Mouse (Mus musculus): ENCODE measurements around the gene Slc25a26. TPM values are rescaled to one million over a fixed set of nuclear protein-coding genes. Genes with fewer than 3 reads are reported as not detected.
A peak's percentile ranks its signal among the peaks of the same experiment; 100 is the strongest.

Gene Slc25a26
- polyA plus RNA-seq, 1 experiment from 2014 or later: 9.8 TPM

GRCm38 (mm10) chr6:94561346-94561745 lies 61.2 kb downstream of the Slc25a26 start:
- no peaks in the 10 kb centered on the region for H3K27me3 ChIP-seq (ENCODE audit: low read depth, poor library complexity, severe bottlenecking)
- no peak for DNase-seq (ENCODE audit: low spot score)
- H3K9me3 ChIP-seq (replicated peaks): no peaks in the 10 kb centered on the region
- peaks cover 6% of the 10 kb centered on the region for H3K4me1 ChIP-seq
- no peaks in the 10 kb centered on the region for H3K36me3 ChIP-seq
- H3K27ac ChIP-seq (replicated peaks): no peak overlapping the region
- 80% methylated on average over 1 of the region's 1 CpGs for WGBS
- H3K4me3 ChIP-seq: no peak overlapping the region

- DNase-seq (ENCODE audit: low spot score): no peak
- WGBS: 62% methylated on average over 8 of the region's 8 CpGs
- Histone ChIP-seq H3K27ac (replicated peaks) (no peak overlapping the region), H3K4me1 (peaks cover 6% of the 10 kb centered on the region), H3K36me3 (no peaks in the 10 kb centered on the region), H3K4me3 (no peak overlapping the region), H3K27me3 (ENCODE audit: low read depth, poor library complexity, severe bottlenecking) (no peaks in the 10 kb centered on the region), H3K9me3 (replicated peaks) (no peaks in the 10 kb centered on the region)
These were observed 63.2 kb downstream of the Slc25a26 start for GRCm38 (mm10) chr6:94563203-94563940.

GRCm38 (mm10) chr6:94565766-94566165 lies 65.6 kb downstream of the Slc25a26 start:
- DNase-seq (ENCODE audit: low spot score): no peak
- Histone ChIP-seq H3K27me3 (ENCODE audit: low read depth, poor library complexity, severe bottlenecking) (no peaks in the 10 kb centered on the region), H3K27ac (replicated peaks) (no peak overlapping the region), H3K36me3 (no peaks in the 10 kb centered on the region), H3K4me1 (peaks cover 6% of the 10 kb centered on the region), H3K4me3 (no peak overlapping the region), H3K9me3 (replicated peaks) (no peaks in the 10 kb centered on the region)
- WGBS: 100% methylated on average over 2 of the region's 2 CpGs

GRCm38 (mm10) chr6:94568040-94568439 lies 67.9 kb downstream of the Slc25a26 start:
- DNase-seq (ENCODE audit: low spot score): no peak
- peaks cover 2% of the 10 kb centered on the region; the same call in 1 of the 2 replicates for H3K9me3 ChIP-seq (replicated peaks)
- WGBS: 90% methylated on average over 2 of the region's 2 CpGs
- no peaks in the 10 kb centered on the region for H3K36me3 ChIP-seq
- H3K27me3 ChIP-seq (ENCODE audit: low read depth, poor library complexity, severe bottlenecking): no peaks in the 10 kb centered on the region
- no peak overlapping the region for H3K27ac ChIP-seq (replicated peaks)
- peaks cover 3% of the 10 kb centered on the region for H3K4me1 ChIP-seq
- no peak overlapping the region for H3K4me3 ChIP-seq

DNA sequence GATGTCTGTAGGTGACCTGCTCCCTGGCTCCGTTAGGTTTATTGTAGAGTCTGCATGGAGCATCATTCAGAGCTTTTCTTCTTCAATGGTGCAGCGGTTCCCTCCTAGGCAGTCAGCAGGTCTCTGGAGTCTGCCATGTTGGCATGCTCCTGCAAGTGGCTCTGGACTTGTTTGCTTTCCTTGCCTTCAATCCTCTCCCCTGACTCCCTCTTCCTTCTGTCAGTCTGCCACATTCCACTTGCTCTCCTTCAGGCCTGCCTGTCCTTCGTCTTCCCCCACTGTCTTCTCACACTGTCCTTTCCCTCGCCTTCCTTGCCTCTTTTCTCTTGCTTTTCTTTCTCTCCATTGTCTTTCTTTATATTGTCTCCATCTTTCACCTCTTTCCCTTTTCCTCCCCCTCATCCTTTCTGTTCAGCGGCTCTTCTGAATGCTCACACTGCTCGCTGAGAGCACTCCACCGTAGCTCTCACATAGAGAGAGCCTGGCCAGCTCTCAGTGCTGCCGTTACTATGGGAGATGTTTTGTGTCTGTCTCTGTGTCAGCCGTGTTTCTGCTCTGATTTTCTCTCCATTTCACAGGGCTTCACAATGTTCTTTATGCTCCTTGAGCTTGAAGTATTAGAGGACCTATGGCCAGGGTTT lies 75.5 kb downstream of the Slc25a26 start:
- H3K9me3 ChIP-seq (replicated peaks): peaks cover 2% of the 10 kb centered on the region; the same call in 1 of the 2 replicates
- no peak overlapping the region for H3K4me3 ChIP-seq
- DNase-seq (ENCODE audit: low spot score): no peak
- 46% methylated on average over 9 of the region's 9 CpGs for WGBS
- H3K36me3 ChIP-seq: no peaks in the 10 kb centered on the region
- H3K4me1 ChIP-seq: peaks cover 43% of the 10 kb centered on the region
- H3K27ac ChIP-seq (replicated peaks): peak overlapping the region; percentile 85
- no peaks in the 10 kb centered on the region for H3K27me3 ChIP-seq (ENCODE audit: low read depth, poor library complexity, severe bottlenecking)

GRCm38 (mm10) chr6:94577991-94578390 lies 77.9 kb downstream of the Slc25a26 start:
- H3K27me3 ChIP-seq (ENCODE audit: low read depth, poor library complexity, severe bottlenecking): no peaks in the 10 kb centered on the region
- H3K36me3 ChIP-seq: no peaks in the 10 kb centered on the region
- DNase-seq (ENCODE audit: low spot score): peak; percentile 57
- no peak overlapping the region for H3K4me3 ChIP-seq
- H3K9me3 ChIP-seq (replicated peaks): no peaks in the 10 kb centered on the region
- H3K4me1 ChIP-seq: peaks cover 43% of the 10 kb centered on the region
- peak overlapping the region; percentile 85 for H3K27ac ChIP-seq (replicated peaks)
- 41% methylated on average over 8 of the region's 8 CpGs for WGBS

GRCm38 (mm10) chr6:94582055-94582454 lies 81.9 kb downstream of the Slc25a26 start:
- 89% methylated on average over 9 of the region's 9 CpGs for WGBS
- no peak overlapping the region for H3K4me3 ChIP-seq
- no peak for DNase-seq (ENCODE audit: low spot score)
- H3K27me3 ChIP-seq (ENCODE audit: low read depth, poor library complexity, severe bottlenecking): no peaks in the 10 kb centered on the region
- H3K36me3 ChIP-seq: no peaks in the 10 kb centered on the region
- H3K4me1 ChIP-seq: peaks cover 25% of the 10 kb centered on the region
- H3K27ac ChIP-seq (replicated peaks): no peak overlapping the region
- H3K9me3 ChIP-seq (replicated peaks): no peaks in the 10 kb centered on the region

DNA sequence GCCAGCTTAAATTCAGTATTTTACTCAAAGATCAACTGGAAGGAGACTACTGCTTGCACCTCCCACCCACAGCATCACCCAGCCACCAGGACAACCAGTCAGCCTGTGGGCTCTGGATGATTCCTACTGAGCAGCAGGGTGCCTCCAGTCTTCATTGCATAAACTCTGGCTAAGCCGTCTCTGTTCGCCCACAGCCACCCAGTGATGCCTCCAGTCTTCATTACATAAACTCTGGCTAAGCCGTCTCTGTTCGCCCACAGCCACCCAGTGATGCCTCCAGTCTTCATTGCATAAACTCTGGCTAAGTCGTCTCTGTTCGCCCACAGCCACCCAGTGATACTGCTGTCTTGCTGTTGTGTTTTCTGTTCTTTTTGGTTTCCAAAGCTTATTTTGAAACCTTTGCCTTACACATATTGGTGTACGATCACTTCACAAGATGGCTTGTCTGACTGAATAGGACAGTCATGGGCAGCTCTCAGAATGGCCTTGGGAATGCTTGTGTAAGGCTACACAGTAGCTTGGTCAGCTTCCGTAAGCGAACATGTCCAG lies 84.1 kb downstream of the Slc25a26 start:
- no peak for DNase-seq (ENCODE audit: low spot score)

DNA sequence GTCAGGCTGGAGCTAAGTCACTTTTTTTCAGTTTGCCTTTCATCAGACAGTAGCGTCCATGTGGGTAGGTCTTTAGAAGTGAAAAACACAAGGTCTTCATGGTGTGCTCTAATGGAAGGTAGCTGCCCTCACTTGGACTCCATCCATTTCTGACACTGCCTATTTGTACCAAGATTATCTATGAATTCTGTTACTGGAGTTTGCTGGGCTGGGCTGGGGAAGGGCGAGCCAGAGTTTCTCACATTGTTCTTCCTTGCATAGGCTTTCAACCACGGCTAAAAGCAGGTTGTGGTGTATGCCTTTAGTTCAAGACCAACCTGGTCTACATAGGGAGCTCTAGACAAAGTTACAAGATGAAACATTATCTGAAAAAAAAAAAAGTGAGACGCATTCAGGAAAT lies 84.8 kb downstream of the Slc25a26 start:
- WGBS: 94% methylated on average over 4 of the region's 4 CpGs
- H3K4me3 ChIP-seq: no peak overlapping the region
- peaks cover 6% of the 10 kb centered on the region; the same call in 1 of the 2 replicates for H3K4me1 ChIP-seq
- no peak overlapping the region for H3K27ac ChIP-seq (replicated peaks)
- no peaks in the 10 kb centered on the region for H3K36me3 ChIP-seq
- peak; percentile 5 for DNase-seq (ENCODE audit: low spot score)
- no peaks in the 10 kb centered on the region for H3K27me3 ChIP-seq (ENCODE audit: low read depth, poor library complexity, severe bottlenecking)
- no peaks in the 10 kb centered on the region for H3K9me3 ChIP-seq (replicated peaks)

More for the DNA sequence above, 84.1 kb downstream of the Slc25a26 start:
- Histone ChIP-seq H3K27me3 (ENCODE audit: low read depth, poor library complexity, severe bottlenecking) (no peaks in the 10 kb centered on the region), H3K27ac (replicated peaks) (no peak overlapping the region), H3K9me3 (replicated peaks) (no peaks in the 10 kb centered on the region), H3K4me3 (no peak overlapping the region), H3K36me3 (no peaks in the 10 kb centered on the region), H3K4me1 (peaks cover 6% of the 10 kb centered on the region; the same call in 1 of the 2 replicates)
- 91% methylated on average over 9 of the region's 9 CpGs for WGBS

GRCm38 (mm10) chr6:94588365-94588764 lies 88.2 kb downstream of the Slc25a26 start:
- peaks cover 15% of the 10 kb centered on the region for H3K4me1 ChIP-seq
- no peak overlapping the region for H3K27ac ChIP-seq (replicated peaks)
- no peaks in the 10 kb centered on the region for H3K9me3 ChIP-seq (replicated peaks)
- 89% methylated on average over 4 of the region's 4 CpGs for WGBS
- peak; percentile 7 for DNase-seq (ENCODE audit: low spot score)
- H3K4me3 ChIP-seq: no peak overlapping the region
- no peaks in the 10 kb centered on the region for H3K36me3 ChIP-seq
- no peaks in the 10 kb centered on the region for H3K27me3 ChIP-seq (ENCODE audit: low read depth, poor library complexity, severe bottlenecking)

DNA sequence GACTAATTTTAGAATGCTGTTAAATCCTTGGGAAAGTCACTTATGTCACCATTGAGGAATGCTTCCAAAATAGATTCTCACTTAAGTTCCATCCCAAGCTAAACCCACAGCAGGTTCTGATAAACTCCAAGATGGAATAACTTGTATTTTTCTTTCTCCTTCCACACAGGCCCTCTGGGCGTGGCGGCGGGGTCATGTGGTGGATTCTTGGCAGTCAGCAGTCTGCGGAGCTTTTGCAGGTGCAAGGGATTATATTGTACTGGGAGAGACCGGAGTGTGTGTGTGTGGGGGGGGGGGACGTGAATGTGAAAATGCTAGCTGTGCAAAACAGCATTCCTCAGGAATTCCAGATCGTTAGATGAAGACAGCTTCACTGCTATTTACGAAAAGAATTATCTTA lies 92.1 kb downstream of the Slc25a26 start:
- H3K9me3 ChIP-seq (replicated peaks): no peaks in the 10 kb centered on the region
- 60% methylated on average over 8 of the region's 8 CpGs for WGBS
- no peak overlapping the region for H3K27ac ChIP-seq (replicated peaks)
- H3K4me3 ChIP-seq: no peak overlapping the region
- peak; percentile 13 for DNase-seq (ENCODE audit: low spot score)
- peaks cover 14% of the 10 kb centered on the region for H3K4me1 ChIP-seq
- H3K27me3 ChIP-seq (ENCODE audit: low read depth, poor library complexity, severe bottlenecking): no peaks in the 10 kb centered on the region
- no peaks in the 10 kb centered on the region for H3K36me3 ChIP-seq

DNA sequence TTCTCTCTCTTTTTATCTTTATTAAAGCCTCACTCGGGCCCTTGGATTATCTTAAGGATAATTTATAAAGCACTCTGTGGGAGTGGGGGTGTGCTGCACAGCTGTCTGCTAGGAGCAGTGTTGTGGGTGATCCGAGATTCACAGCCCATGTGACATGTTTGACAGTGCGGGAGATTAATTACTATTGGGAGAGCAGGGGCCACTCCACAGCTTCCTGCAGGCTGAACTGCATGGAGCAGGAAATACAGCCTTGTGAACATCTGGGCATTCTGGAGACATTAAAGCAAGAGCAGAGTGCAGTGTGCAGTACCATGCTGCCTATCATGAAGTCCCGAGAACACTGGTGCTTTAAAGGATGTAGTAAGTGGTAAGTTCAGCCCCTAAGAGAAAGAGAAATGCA lies 92.6 kb downstream of the Slc25a26 start:
- peaks cover 16% of the 10 kb centered on the region for H3K4me1 ChIP-seq
- H3K27me3 ChIP-seq (ENCODE audit: low read depth, poor library complexity, severe bottlenecking): no peaks in the 10 kb centered on the region
- H3K4me3 ChIP-seq: no peak overlapping the region
- H3K27ac ChIP-seq (replicated peaks): no peak overlapping the region; the same call in 1 of the 2 replicates
- DNase-seq (ENCODE audit: low spot score): peak; percentile 11
- no peaks in the 10 kb centered on the region for H3K9me3 ChIP-seq (replicated peaks)
- H3K36me3 ChIP-seq: no peaks in the 10 kb centered on the region
- WGBS: 55% methylated on average over 4 of the region's 4 CpGs

Data from midbrain, embryonic 10.5 days (tissue).